Comparison of ENCODE assay signal across 8 mouse cellular contexts in genomic region chr19:29805917-29806785, GRCm38 (mm10). TPM values are rescaled to one million over a fixed set of nuclear protein-coding genes. Genes with fewer than 3 reads are reported as not detected.
DNase-seq lines count a peak whose midpoint lies in the region; ATAC-seq lines count a peak whose summit lies in the region.

TSS of gene 9930021J03Rik (minus strand) at chr19:29805989.

- H3K4me1 ChIP-seq in hindbrain, embryonic 16.5 days (ENCODE audit: control insufficient read depth, insufficient read depth, low read depth, low read length) = peaks cover 30% of the 10 kb centered on the region

- peak; percentile 94 for ATAC-seq in hindbrain, embryonic 16.5 days

- H3K79me2 ChIP-seq in macrophage (ENCODE audit: inconsistent target) = peaks cover 74% of the 10 kb centered on the region

- peak within 1 kb of the TSS; percentile 90 for H3K4me2 ChIP-seq in hindbrain, embryonic 16.5 days (ENCODE audit: low read length)

- peak within 1 kb of the TSS; percentile 97 for H3K27ac ChIP-seq in hindbrain, embryonic 16.5 days (ENCODE audit: low read depth, low read length)
- H3K27ac ChIP-seq in macrophage = no peak within 1 kb of the TSS

- H3K36me3 ChIP-seq in hindbrain, embryonic 16.5 days (ENCODE audit: control insufficient read depth, insufficient read depth, low read length) = peaks cover 13% of the 10 kb centered on the region
- 0 out of 2 replicates have a peak, but pooled peaks cover 4% of the 10 kb centered on the region for H3K36me3 ChIP-seq in macrophage (ENCODE audit: inconsistent target)

- no peaks in the 10 kb centered on the region for H3K27me3 ChIP-seq in hindbrain, embryonic 16.5 days (replicated peaks; ENCODE audit: control insufficient read depth, insufficient read depth, low read length)

- H3K4me3 ChIP-seq in hindbrain, embryonic 16.5 days (ENCODE audit: low read length) = peak within 1 kb of the TSS; percentile 86
- H3K4me3 ChIP-seq in macrophage (ENCODE audit: inconsistent target) = peak within 1 kb of the TSS; percentile 47

- DNase-seq in WW6 (ENCODE audit: low read depth, low spot score) = peak; percentile 95
- DNase-seq in cerebellum, postnatal 4 days (ENCODE audit: low spot score in 2 of 2) = peak; percentile 99
- peak; percentile 99 for DNase-seq in gastrocnemius, adult 18-20 months (ENCODE audit: low spot score)
- DNase-seq in left cerebral cortex, adult 18-20 months (ENCODE audit: low spot score in 2 of 2) = peak; percentile 97 to 100
- peak; percentile 97 for DNase-seq in right cerebral cortex, adult 18-20 months
- peak; percentile 97 for DNase-seq in urinary bladder, postnatal 10 days (ENCODE audit: low spot score)

- 0% methylated on average over 32 of the region's 95 CpGs for whole genome bisulfite sequencing in hindbrain, embryonic 16.5 days
- WGBS in macrophage (ENCODE audit: missing documents) = under 1% methylated on average over 42 of the region's 95 CpGs

- no peaks in the 10 kb centered on the region for H3K9me3 ChIP-seq in hindbrain, embryonic 16.5 days (ENCODE audit: control insufficient read depth, low read length)

- H3K9ac ChIP-seq in hindbrain, embryonic 16.5 days (ENCODE audit: low read depth, low read length) = peak within 1 kb of the TSS; percentile 89

RNA-seq across cellular contexts. Expression of gene 9930021J03Rik, which starts in this region (rescaled TPM):
- total RNA-seq in gastrocnemius, adult 18-20 months (2021) = 10 to 100 TPM; 11.6 to 13.7 TPM
- polyA plus RNA-seq in hindbrain, embryonic 16.5 days (2015; fragmentation: Nextera tagmentation; extraction: Ambion mirVana) = 5.2 and 5.6 TPM in 2 replicates
- 10 to 100 TPM; 40.8 to 42.0 TPM for total RNA-seq in left cerebral cortex, adult 18-20 months (2021)
- total RNA-seq in macrophage (2018; cell fraction: chromatin; rRNA removed) = 10 to 100 TPM; 14.3 to 46.5 (median 34.1) TPM
- total RNA-seq in macrophage (2018; cell fraction: cytosol; rRNA removed) = 10 to 100 TPM; 10.9 to 21.8 (median 16.3) TPM
- total RNA-seq in macrophage (2018; cell fraction: nucleus; rRNA removed) = 10 to 100 TPM; 14.7 to 35.3 (median 25.1) TPM
- 10.2 to 17.7 TPM (median 10.6 TPM) in 3 replicates for polyA plus RNA-seq in macrophage (2018)
